In the genomic region with DNA sequence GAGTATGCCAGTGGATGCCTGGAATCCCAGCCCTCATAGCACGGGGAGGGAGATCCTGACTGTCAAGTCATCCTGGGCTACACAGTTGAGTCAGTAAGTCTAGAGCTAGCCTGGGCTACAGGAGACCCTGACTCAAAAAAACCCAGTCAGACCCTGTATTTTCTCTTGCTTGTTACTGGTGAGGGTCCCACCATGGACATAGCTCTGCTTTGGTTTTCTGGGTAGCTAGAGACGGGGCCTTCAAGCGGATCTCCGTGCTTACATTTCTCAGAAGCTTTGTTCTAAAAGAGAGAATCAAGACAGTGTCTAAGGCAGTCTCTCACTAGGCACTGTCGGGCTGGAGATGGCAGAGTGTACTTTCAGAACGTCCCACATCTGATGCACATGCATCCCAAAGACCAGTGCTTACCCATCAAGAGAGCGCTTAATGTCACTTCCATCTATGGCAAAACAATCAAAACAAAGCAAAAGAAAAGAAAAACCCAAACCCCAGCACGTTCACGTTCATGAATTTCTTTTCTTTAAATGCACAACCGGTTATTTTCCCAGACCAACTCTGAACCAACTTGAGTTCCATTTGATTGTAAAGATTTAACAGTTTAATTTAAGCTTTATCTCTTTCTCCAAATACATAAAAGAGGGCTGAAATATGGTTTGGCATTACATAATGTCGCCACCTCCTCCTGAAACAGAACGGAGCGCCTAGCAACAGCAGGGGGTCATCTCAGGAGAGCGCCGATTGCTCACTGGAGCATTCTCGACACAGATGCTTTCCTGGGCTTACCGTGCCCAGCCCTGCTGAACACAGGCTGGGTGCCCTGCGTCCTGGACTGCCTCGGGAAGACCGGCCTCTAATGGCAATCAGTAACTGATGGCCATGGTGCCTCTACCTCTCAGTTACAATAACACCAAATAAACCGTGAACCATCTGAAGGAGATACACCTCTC, we compare ENCODE assay signal across 11 mouse cellular contexts. TPM values are rescaled to one million over a fixed set of nuclear protein-coding genes. Genes with fewer than 3 reads are reported as not detected.
DNase-seq lines count a peak whose midpoint lies in the region; ATAC-seq and TF ChIP-seq lines count a peak whose summit lies in the region.
"Had no signal": no experiment of that assay in that cellular context is flagged by ENCODE, and none has a peak within 500 bp of the region (broad histone marks: within the 10 kb centered on the region; RNA-seq: fewer than 3 reads in every experiment).

No protein-coding gene starts in this region.

- intact Hi-C loops in heart, postnatal 10 days (cut with DNase I) = no loop called here

- peaks cover 16% of the 10 kb centered on the region for H3K4me1 ChIP-seq in heart, embryonic 11.5 days (ENCODE audit: control insufficient read depth, insufficient read depth, low read length)
- peaks cover 20% of the 10 kb centered on the region for H3K4me1 ChIP-seq in kidney, embryonic 16.5 days (ENCODE audit: insufficient read depth, low read length)
- H3K4me1 ChIP-seq in olfactory bulb, adult 2 months (ENCODE audit: control insufficient read depth, insufficient read depth, low read length) = peaks cover 11% of the 10 kb centered on the region

- TF ChIP-seq POLR2A in olfactory bulb, adult 2 months (IDR thresholded peaks at IDR 0.05; ENCODE audit: insufficient read depth, low read depth, low read length) = no peak

- no peak overlapping the region for H3K9ac ChIP-seq in heart, embryonic 11.5 days (ENCODE audit: low read depth, low read length)
- no peak overlapping the region for H3K9ac ChIP-seq in kidney, embryonic 16.5 days (replicated peaks; ENCODE audit: low read length)
- H3K9ac ChIP-seq: embryonic facial prominence, embryonic 12.5 days; midbrain, embryonic 12.5 days had no signal

- no peak overlapping the region for H3K4me3 ChIP-seq in heart, embryonic 11.5 days (ENCODE audit: low read depth, low read length)
- H3K4me3 ChIP-seq in kidney, embryonic 16.5 days (ENCODE audit: low read length) = no peak overlapping the region
- H3K4me3 ChIP-seq in olfactory bulb, adult 2 months (ENCODE audit: insufficient read depth, low read depth, low read length) = no peak overlapping the region
- H3K4me3 ChIP-seq: embryonic facial prominence, embryonic 12.5 days; midbrain, embryonic 12.5 days had no signal

- H3K36me3 ChIP-seq in heart, embryonic 11.5 days (ENCODE audit: control insufficient read depth, insufficient read depth, low read length) = no peaks in the 10 kb centered on the region
- H3K36me3 ChIP-seq in kidney, embryonic 16.5 days (ENCODE audit: insufficient read depth, low read length) = no peaks in the 10 kb centered on the region
- H3K36me3 ChIP-seq: embryonic facial prominence, embryonic 12.5 days; midbrain, embryonic 12.5 days had no signal

- TF ChIP-seq CTCF in olfactory bulb, adult 2 months (IDR thresholded peaks at IDR 0.05; ENCODE audit: insufficient read depth, low read depth, low read length) = no peak

- no peak overlapping the region for H3K27ac ChIP-seq in heart, embryonic 11.5 days (ENCODE audit: low read depth, low read length)
- H3K27ac ChIP-seq in kidney, embryonic 16.5 days (ENCODE audit: low read length) = no peak overlapping the region
- 0 out of 2 replicates have a peak overlapping the region, but pooled peaks have one; percentile 15 for H3K27ac ChIP-seq in olfactory bulb, adult 2 months (ENCODE audit: insufficient read depth, low read depth, low read length)
- H3K27ac ChIP-seq: embryonic facial prominence, embryonic 12.5 days; midbrain, embryonic 12.5 days had no signal

- no peak for ATAC-seq in heart, embryonic 11.5 days (replicated peaks; ENCODE audit: insufficient number of reproducible peaks, low FRiP score, low TSS enrichment)
- ATAC-seq in kidney, embryonic 16.5 days (ENCODE audit: low FRiP score, low TSS enrichment) = peak; percentile 71

- DNase-seq in heart, postnatal 10 days = peak; percentile 58 to 60
- peak; percentile 87 to 92 for DNase-seq in cerebellum, postnatal 10 days
- DNase-seq in urinary bladder, postnatal 14 days (ENCODE audit: low spot score) = no peak
- DNase-seq in spleen, adult 18-20 months = no peak
- DNase-seq in testis, postnatal 10 days (ENCODE audit: low spot score) = no peak

- WGBS in heart, embryonic 11.5 days (ENCODE audit: insufficient replicate concordance) = 75% methylated on average over 21 of the region's 21 CpGs
- 55% methylated on average over 21 of the region's 21 CpGs for WGBS in kidney, embryonic 16.5 days
- 34% methylated on average over 21 of the region's 21 CpGs for WGBS in olfactory bulb, adult 2 months

- no peaks in the 10 kb centered on the region for H3K9me3 ChIP-seq in heart, embryonic 11.5 days (replicated peaks; ENCODE audit: control insufficient read depth, low read length)
- H3K9me3 ChIP-seq in kidney, embryonic 16.5 days (ENCODE audit: low read length) = no peaks in the 10 kb centered on the region
- H3K9me3 ChIP-seq: embryonic facial prominence, embryonic 12.5 days; G1E; midbrain, embryonic 12.5 days had no signal

- no peaks in the 10 kb centered on the region for H3K27me3 ChIP-seq in heart, embryonic 11.5 days (ENCODE audit: control insufficient read depth, insufficient read depth, low read length)
- no peaks in the 10 kb centered on the region for H3K27me3 ChIP-seq in kidney, embryonic 16.5 days (ENCODE audit: insufficient read depth, low read length)
- H3K27me3 ChIP-seq: embryonic facial prominence, embryonic 12.5 days; midbrain, embryonic 12.5 days had no signal

- no peak overlapping the region for H3K4me2 ChIP-seq in heart, embryonic 11.5 days
- H3K4me2 ChIP-seq in kidney, embryonic 16.5 days (replicated peaks; ENCODE audit: low read depth, low read length) = 0 out of 2 replicates have a peak overlapping the region, but pooled peaks have one; percentile 1
- H3K4me2 ChIP-seq: embryonic facial prominence, embryonic 12.5 days; midbrain, embryonic 12.5 days had no signal

RNA-seq across cellular contexts. Expression of a gene that starts 19.7 kb away (rescaled TPM):
- 10 to 100 TPM; 55.9 to 64.7 TPM for total RNA-seq in heart, postnatal 10 days (2021)
- 31.7 and 39.5 TPM in 2 replicates for polyA plus RNA-seq in heart, embryonic 11.5 days (2014; fragmentation: Nextera tagmentation; extraction: Ambion mirVana)
- 30.5 and 33.7 TPM in 2 replicates for polyA plus RNA-seq in kidney, embryonic 16.5 days (2015; fragmentation: Nextera tagmentation; extraction: Ambion mirVana)
- polyA plus RNA-seq in olfactory bulb, adult 2 months (2012; ENCODE audit: insufficient read depth, insufficient read length, low replicate concordance, missing spikeins) = 77.0 and 101 TPM in 2 replicates

RNA-seq across cellular contexts. Expression of a gene that starts 20.5 kb away (rescaled TPM):
- 10 to 100 TPM; 41.5 to 41.9 TPM for total RNA-seq in heart, postnatal 10 days (2021)
- 21.5 and 23.7 TPM in 2 replicates for polyA plus RNA-seq in heart, embryonic 11.5 days (2014; fragmentation: Nextera tagmentation; extraction: Ambion mirVana)
- polyA plus RNA-seq in kidney, embryonic 16.5 days (2015; fragmentation: Nextera tagmentation; extraction: Ambion mirVana) = 41.6 and 51.0 TPM in 2 replicates
- not detected in 2 replicates for polyA plus RNA-seq in olfactory bulb, adult 2 months (2012; ENCODE audit: insufficient read depth, insufficient read length, low replicate concordance, missing spikeins)

Comparison
In these comparisons a context has a peak if more than half of its experiments do, and no peak if none do; other contexts are left out.
1. DNase-seq: peak in heart, postnatal 10 days (2 of 2) and cerebellum, postnatal 10 days (2 of 2); none in urinary bladder, postnatal 14 days (single experiment), spleen, adult 18-20 months (0 of 2) and testis, postnatal 10 days (single experiment).